Mouse (Mus musculus) liver, postnatal 0 days (tissue): ENCODE data around the gene Rbfox1.

ENCODE experiments used
- CTCF ChIP-seq: sonication (generic); IDR thresholded peaks from 2 replicates; pipeline ENCODE4 v1.5.1; 2016; ENCODE audit warnings: antibody characterized with exemption, low read depth
- EP300 ChIP-seq: IDR thresholded peaks from 2 replicates; pipeline ENCODE4 v1.6.1; 2016; ENCODE audit warnings: antibody characterized with exemption, low read depth, mild to moderate bottlenecking

GRCm38 (mm10) chr16:6840461-6840860 lies 955.3 kb downstream of the Rbfox1 start:
- TF ChIP-seq EP300: no peak
- TF ChIP-seq CTCF: no peak
